Comparison of ENCODE assay signal across 13 mouse cellular contexts in genomic region chr6:135387653-135388052, GRCm38 (mm10).
"Had no signal": no experiment of that assay in that cellular context is flagged by ENCODE, and none has a peak within 500 bp of the region (broad histone marks: within the 10 kb centered on the region; RNA-seq: fewer than 3 reads in every experiment).

No protein-coding gene starts in this region.

- H3K4me2 ChIP-seq: limb, embryonic 13.5 days; liver, embryonic 11.5 days; liver, embryonic 15.5 days; lung, embryonic 14.5 days; midbrain, embryonic 13.5 days; neural tube, embryonic 15.5 days had no signal

- H3K36me3 ChIP-seq: liver, embryonic 15.5 days; midbrain, embryonic 13.5 days; neural tube, embryonic 15.5 days had no signal

- H3K27ac ChIP-seq: hindbrain, postnatal 0 days; kidney, postnatal 0 days; liver, embryonic 15.5 days; midbrain, embryonic 13.5 days; neural tube, embryonic 15.5 days had no signal

- H3K9ac ChIP-seq: limb, embryonic 13.5 days; liver, embryonic 15.5 days; lung, embryonic 14.5 days; midbrain, embryonic 13.5 days; neural tube, embryonic 15.5 days had no signal

- H3K4me1 ChIP-seq: midbrain, embryonic 13.5 days; neural tube, embryonic 15.5 days had no signal

- H3K27me3 ChIP-seq: limb, embryonic 13.5 days; liver, embryonic 15.5 days; midbrain, embryonic 13.5 days; neural tube, embryonic 15.5 days had no signal

- H3K9me3 ChIP-seq: limb, embryonic 13.5 days; liver, embryonic 15.5 days; midbrain, embryonic 13.5 days; neural tube, embryonic 15.5 days had no signal

- H3K4me3 ChIP-seq: limb, embryonic 13.5 days; liver, embryonic 15.5 days; midbrain, embryonic 13.5 days; neural tube, embryonic 15.5 days had no signal

- ATAC-seq: hindbrain, postnatal 0 days; midbrain, embryonic 13.5 days had no signal

- DNase-seq: kidney, adult 8-10 months; lung, embryonic 14.5 days; lung, postnatal 14 days; right cerebral cortex, postnatal 4 days; thymus, adult 18-20 months; thymus, postnatal 14 days had no signal
